Mouse (Mus musculus) liver, embryonic 14.5 days (tissue): Measurements from ENCODE around the gene Fxr2.
"Not testable (repeated sequence)": the region's sequence is repeated elsewhere in the genome, so short reads cannot be mapped to it uniquely, and the experiment has no call there.

Experiments used
- CTCF ChIP-seq: IDR thresholded peaks from 2 replicates; pipeline ENCODE4 v1.5.1; 2016; ENCODE audit warnings: antibody characterized with exemption, low read depth, control low read depth
- EP300 ChIP-seq: IDR thresholded peaks from 2 replicates; pipeline ENCODE4 v1.6.1; 2016; ENCODE audit warnings: antibody characterized with exemption, low read depth

DNA sequence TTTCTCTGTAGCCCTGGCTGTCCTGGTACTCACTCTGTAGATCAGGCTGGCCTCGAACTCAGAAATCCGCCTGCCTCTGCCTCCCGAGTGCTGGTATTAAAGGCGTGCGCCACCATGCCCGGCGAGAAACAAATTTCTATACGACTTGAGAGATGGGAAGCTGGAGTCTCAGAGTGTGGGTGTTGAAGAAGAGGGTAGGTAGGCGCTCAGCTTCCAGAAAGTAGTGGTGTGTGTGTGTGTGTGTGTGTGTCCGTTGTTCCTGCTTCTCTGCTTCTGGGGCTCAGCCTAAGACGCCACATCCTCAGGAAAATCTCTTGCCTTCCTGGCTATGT is 18.6 kb upstream of the Fxr2 start:
- TF ChIP-seq CTCF, EP300: not testable (repeated sequence)
